Mouse (Mus musculus) activated CD4-positive, CD25-positive, alpha-beta regulatory T cell (primary cell): ENCODE results near the gene Vrk2. TPM values are rescaled to one million over a fixed set of nuclear protein-coding genes. Genes with fewer than 3 reads are reported as not detected.

Experiments
- polyA plus RNA-seq, 2 experiments: library from polyadenylated mRNA; unstranded; fragments of 100-300 nt; shearing (Covaris generic); gene quantifications; one replicate each; pipeline ENCODE4 v1.2.1; 2017

Vrk2 gene
- 10 to 100 TPM; 40.6 to 40.8 TPM for polyA plus RNA-seq

GRCm38 (mm10) chr11:26593061-26594059, at the start of gene Vrk2, which contains the start of gene Gm6899:
Vrk2 (minus strand) TSS chr11:26593999.
Gm6899 (plus strand) TSS chr11:26593241.

Other genes starting within 250 kb of the Vrk2 start
- gene Fancl, start 207.9 kb downstream of the Vrk2 start, polyA plus RNA-seq: 10 to 100 TPM; 24.2 to 31.2 TPM
- gene Gm6899, start 758 bp downstream of the Vrk2 start, polyA plus RNA-seq: under 1 TPM in 1 of 2 experiments, not detected in 1; 0.56 TPM